Mouse (Mus musculus): ENCODE results near the gene Rabl2. TPM values are rescaled to one million over a fixed set of nuclear protein-coding genes. Genes with fewer than 3 reads are reported as not detected.

The Rabl2 gene
- polyA plus RNA-seq, 1 experiment from 2014 or later, result 52.0 TPM

DNA sequence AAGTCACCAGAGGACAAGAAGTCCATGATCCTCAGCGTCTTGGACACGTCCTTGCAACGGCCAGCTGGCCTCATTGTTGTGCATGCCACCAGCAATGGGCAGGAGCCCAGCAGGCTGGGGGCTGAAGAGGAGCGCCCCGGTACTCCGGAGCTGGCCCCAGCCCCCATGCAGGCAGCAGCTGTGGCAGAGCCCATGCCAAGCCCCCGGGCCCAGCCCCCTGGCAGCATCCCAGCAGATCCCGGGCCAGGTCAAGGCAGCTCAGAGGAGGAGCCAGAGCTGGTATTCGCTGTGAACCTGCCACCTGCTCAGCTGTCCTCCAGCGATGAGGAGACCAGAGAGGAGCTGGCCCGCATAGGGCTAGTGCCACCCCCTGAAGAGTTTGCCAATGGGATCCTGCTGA, 42.9 kb downstream of the Rabl2 start:
- Histone ChIP-seq H3K27me3 (peaks cover 32% of the 10 kb centered on the region), H3K4me1 (peaks cover 10% of the 10 kb centered on the region), H3K27ac (no peak overlapping the region), H3K4me2 (replicated peaks) (peak overlapping the region; percentile 54), H3K36me3 (peaks cover 35% of the 10 kb centered on the region), H3K4me3 (no peak overlapping the region), H3K9ac (no peak overlapping the region), H3K9me3 (no peaks in the 10 kb centered on the region)
- 37% methylated on average over 11 of the region's 11 CpGs for WGBS
- no peak for ATAC-seq (ENCODE audit: insufficient number of reproducible peaks, insufficient read depth, low FRiP score, low TSS enrichment)

DNA sequence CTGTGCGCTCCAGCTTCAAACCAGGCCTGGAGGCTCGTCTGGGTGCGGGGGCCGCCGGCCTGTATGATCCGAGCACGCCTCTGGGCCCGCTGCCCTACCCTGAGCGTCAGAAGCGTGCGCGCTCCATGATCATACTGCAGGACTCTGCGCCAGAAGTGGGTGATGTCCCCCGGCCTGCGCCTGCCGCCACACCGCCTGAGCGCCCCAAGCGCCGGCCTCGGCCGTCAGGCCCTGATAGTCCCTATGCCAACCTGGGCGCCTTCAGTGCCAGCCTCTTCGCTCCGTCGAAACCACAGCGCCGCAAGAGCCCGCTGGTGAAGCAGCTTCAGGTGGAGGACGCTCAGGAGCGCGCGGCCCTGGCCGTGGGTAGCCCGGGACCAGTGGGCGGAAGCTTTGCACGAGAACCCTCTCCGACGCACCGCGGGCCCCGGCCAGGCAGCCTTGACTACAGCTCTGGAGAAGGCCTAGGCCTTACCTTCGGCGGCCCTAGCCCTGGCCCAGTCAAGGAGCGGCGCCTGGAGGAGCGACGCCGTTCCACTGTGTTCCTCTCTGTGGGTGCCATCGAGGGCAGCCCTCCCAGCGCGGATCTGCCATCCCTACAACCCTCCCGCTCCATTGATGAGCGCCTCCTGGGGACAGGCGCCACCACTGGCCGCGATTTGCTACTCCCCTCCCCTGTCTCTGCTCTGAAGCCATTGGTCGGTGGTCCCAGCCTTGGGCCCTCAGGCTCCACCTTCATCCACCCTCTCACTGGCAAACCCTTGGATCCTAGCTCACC, 43.7 kb downstream of the Rabl2 start:
- H3K36me3 ChIP-seq, result peaks cover 41% of the 10 kb centered on the region
- H3K4me1 ChIP-seq, result peaks cover 10% of the 10 kb centered on the region
- 6% methylated on average over 58 of the region's 58 CpGs for WGBS
- H3K4me2 ChIP-seq (replicated peaks), result peak overlapping the region; percentile 54
- H3K27ac ChIP-seq, result no peak overlapping the region
- no peaks in the 10 kb centered on the region for H3K9me3 ChIP-seq
- peaks cover 32% of the 10 kb centered on the region for H3K27me3 ChIP-seq
- peak; percentile 53 for ATAC-seq (ENCODE audit: insufficient number of reproducible peaks, insufficient read depth, low FRiP score, low TSS enrichment)
- H3K9ac ChIP-seq, result peak overlapping the region; percentile 12; the same call in 1 of the 2 replicates
- H3K4me3 ChIP-seq, result peak overlapping the region; percentile 27

DNA sequence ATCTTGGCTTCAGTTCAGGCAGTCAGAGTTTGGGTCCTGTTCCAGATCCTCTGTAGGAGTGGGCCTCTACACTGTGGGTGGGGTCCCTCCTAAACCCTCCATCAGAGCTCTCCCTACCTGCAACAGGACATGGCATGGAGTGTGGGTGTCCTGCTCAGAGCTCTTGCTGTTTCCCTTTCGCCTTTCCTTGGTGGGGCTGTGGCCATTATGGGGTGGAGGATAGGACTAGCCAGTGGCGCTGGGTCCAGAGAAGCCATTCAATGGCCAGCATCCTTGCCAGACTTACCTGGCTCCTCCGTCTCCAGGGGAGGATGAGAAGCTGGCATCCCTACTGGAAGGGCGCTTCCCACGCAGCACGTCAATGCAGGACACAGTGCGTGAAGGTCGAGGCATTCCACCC, 44.4 kb downstream of the Rabl2 start:
- H3K36me3 ChIP-seq, result peaks cover 46% of the 10 kb centered on the region
- ATAC-seq (ENCODE audit: insufficient number of reproducible peaks, insufficient read depth, low FRiP score, low TSS enrichment), result no peak
- peaks cover 32% of the 10 kb centered on the region for H3K27me3 ChIP-seq
- peak overlapping the region; percentile 12; the same call in 1 of the 2 replicates for H3K9ac ChIP-seq
- H3K27ac ChIP-seq, result no peak overlapping the region
- H3K4me1 ChIP-seq, result peaks cover 10% of the 10 kb centered on the region
- H3K4me2 ChIP-seq (replicated peaks), result peak overlapping the region; percentile 54
- no peaks in the 10 kb centered on the region for H3K9me3 ChIP-seq
- H3K4me3 ChIP-seq, result peak overlapping the region; percentile 27
- WGBS, result 44% methylated on average over 8 of the region's 8 CpGs

DNA sequence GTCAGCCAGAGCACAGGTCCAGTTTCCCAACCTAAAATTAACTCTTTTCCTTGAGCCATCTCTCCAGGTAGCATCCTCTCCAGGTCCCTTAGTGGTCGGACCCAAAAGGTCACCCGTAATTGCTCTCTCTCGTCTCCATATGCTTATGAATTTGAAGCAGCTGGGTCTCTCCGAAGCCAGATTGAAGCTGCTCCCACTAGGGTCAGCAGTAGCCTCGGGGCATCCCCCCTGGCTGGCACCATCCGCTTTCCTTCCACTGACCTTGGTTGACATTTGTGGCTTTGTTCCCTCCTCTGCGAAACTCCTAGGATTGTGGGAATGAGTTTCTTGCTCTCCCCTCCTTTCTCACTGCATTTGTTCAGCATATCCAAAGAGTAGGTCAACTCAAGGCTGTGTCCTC, 47.6 kb downstream of the Rabl2 start:
- Histone ChIP-seq H3K36me3 (peaks cover 38% of the 10 kb centered on the region), H3K27ac (no peak overlapping the region), H3K9ac (no peak overlapping the region), H3K27me3 (peaks cover 28% of the 10 kb centered on the region), H3K9me3 (no peaks in the 10 kb centered on the region), H3K4me3 (no peak overlapping the region), H3K4me2 (replicated peaks) (no peak overlapping the region), H3K4me1 (peaks cover 10% of the 10 kb centered on the region)
- 70% methylated on average over 7 of the region's 7 CpGs for WGBS
- no peak for ATAC-seq (ENCODE audit: insufficient number of reproducible peaks, insufficient read depth, low FRiP score, low TSS enrichment)

DNA sequence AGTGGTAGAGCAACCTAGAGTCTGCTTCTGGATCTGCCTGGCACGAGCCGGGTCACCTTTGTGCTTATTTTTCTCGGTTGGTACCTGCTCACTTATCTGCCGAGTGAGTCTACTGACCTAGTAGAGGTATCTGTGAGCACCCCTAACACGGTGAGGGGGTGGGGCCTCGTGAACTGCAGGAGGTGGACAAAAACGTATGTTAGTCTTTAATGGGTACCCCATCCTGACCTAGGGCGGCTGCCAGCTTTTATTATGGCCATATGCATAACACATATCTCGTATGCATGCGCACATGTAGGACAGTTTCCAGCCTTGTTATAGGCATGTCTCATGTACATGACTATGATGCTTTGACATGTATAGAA, 57.9 kb downstream of the Rabl2 start:
- Histone ChIP-seq H3K4me1 (peaks cover 10% of the 10 kb centered on the region), H3K4me2 (replicated peaks) (no peak overlapping the region), H3K27ac (no peak overlapping the region), H3K9me3 (no peaks in the 10 kb centered on the region), H3K4me3 (no peak overlapping the region), H3K9ac (no peak overlapping the region), H3K36me3 (peaks cover 3% of the 10 kb centered on the region; the same call in 1 of the 2 replicates), H3K27me3 (peaks cover 2% of the 10 kb centered on the region; the same call in 1 of the 2 replicates)
- ATAC-seq (ENCODE audit: insufficient number of reproducible peaks, insufficient read depth, low FRiP score, low TSS enrichment), result no peak
- WGBS, result 86% methylated on average over 10 of the region's 10 CpGs

DNA sequence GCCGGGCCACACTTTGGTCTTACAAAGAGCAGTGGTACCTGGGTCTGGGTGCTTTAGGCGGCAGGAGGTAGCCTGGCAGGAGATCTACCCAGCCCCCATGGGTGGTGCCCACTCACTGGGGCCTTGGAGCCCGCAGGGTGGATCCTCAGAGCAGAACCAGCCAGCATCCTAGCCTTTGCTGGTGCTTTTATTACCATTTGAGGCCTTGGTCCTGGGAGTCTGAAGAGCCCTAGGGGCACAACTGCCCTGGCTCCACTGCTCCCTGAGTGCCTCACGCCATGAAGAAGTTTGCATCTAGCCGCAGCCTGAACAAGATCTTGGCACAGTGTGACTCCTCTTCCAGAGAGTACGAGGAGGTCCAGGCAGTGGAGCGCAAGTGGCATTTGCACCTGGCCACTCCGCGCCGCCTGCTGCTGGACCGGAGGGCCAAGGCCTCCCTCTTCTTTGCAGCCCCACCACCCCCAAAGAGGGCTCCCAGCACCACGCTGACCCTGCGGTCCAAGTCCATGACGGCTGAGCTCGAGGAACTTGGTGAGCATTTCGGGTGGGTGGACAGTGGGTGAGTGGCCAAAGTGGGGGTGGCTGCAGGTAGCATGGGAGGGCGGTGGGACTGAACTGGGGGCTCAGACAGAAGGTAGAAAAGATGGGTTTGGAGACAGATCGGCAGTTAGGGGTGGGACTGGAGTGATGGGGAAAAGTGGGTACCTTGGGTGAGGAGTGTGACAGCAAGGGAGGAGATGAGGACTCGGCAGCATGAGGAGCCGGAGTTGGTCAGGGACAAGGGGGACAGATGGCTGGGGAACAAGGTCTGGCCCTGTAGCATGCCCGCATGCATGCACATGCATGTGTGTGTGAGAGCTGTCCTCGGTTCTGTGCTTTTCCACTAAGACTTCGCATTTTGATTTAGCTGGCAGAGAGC, 58.5 kb downstream of the Rabl2 start:
- peak overlapping the region; percentile 25 for H3K4me3 ChIP-seq
- no peaks in the 10 kb centered on the region for H3K9me3 ChIP-seq
- H3K27me3 ChIP-seq, result peaks cover 2% of the 10 kb centered on the region; the same call in 1 of the 2 replicates
- peak overlapping the region; percentile 41; the same call in 1 of the 2 replicates for H3K9ac ChIP-seq
- peak; percentile 30; the same call in 1 of the 2 replicates for ATAC-seq (ENCODE audit: insufficient number of reproducible peaks, insufficient read depth, low FRiP score, low TSS enrichment)
- peaks cover 10% of the 10 kb centered on the region for H3K4me1 ChIP-seq
- peak overlapping the region; percentile 48 for H3K4me2 ChIP-seq (replicated peaks)
- peaks cover 3% of the 10 kb centered on the region; the same call in 1 of the 2 replicates for H3K36me3 ChIP-seq
- 73% methylated on average over 23 of the region's 23 CpGs for WGBS
- no peak overlapping the region for H3K27ac ChIP-seq

Other genes with a start within 250 kb of the Rabl2 start
- gene Lmf2, start 236.3 kb downstream of the Rabl2 start, polyA plus RNA-seq (2016; fragmentation: Nextera tagmentation; extraction: Ambion mirVana), result 54.5 and 58.8 TPM in 2 replicates
- 171 and 177 TPM in 2 replicates for gene Ncaph2, start 236.2 kb downstream of the Rabl2 start, polyA plus RNA-seq (2016; fragmentation: Nextera tagmentation; extraction: Ambion mirVana)
- gene Sco2, start 218.1 kb downstream of the Rabl2 start, polyA plus RNA-seq (2016; fragmentation: Nextera tagmentation; extraction: Ambion mirVana), result 5.5 and 6.2 TPM in 2 replicates
- gene Tymp, start 214.9 kb downstream of the Rabl2 start, polyA plus RNA-seq (2016; fragmentation: Nextera tagmentation; extraction: Ambion mirVana), result 1.2 and 1.5 TPM in 2 replicates
- gene Odf3b, start 212.6 kb downstream of the Rabl2 start, polyA plus RNA-seq (2016; fragmentation: Nextera tagmentation; extraction: Ambion mirVana), result 0.27 and 0.51 TPM in 2 replicates
- gene Klhdc7b, start 207.0 kb downstream of the Rabl2 start, polyA plus RNA-seq (2016; fragmentation: Nextera tagmentation; extraction: Ambion mirVana), result 0.11 TPM in 1 of 2 replicates, not detected in the other
- not detected in 2 replicates for gene Syce3, start 181.4 kb downstream of the Rabl2 start, polyA plus RNA-seq (2016; fragmentation: Nextera tagmentation; extraction: Ambion mirVana)
- gene Cpt1b, start 166.1 kb downstream of the Rabl2 start, polyA plus RNA-seq (2016; fragmentation: Nextera tagmentation; extraction: Ambion mirVana), result 0.39 and 0.58 TPM in 2 replicates
- 3.5 and 4.7 TPM in 2 replicates for gene C730034F03Rik, start 162.3 kb downstream of the Rabl2 start, polyA plus RNA-seq (2016; fragmentation: Nextera tagmentation; extraction: Ambion mirVana)
- 0.22 TPM in 1 of 2 replicates, not detected in the other for gene Gm44502, start 162.2 kb downstream of the Rabl2 start, polyA plus RNA-seq (2016; fragmentation: Nextera tagmentation; extraction: Ambion mirVana)
- 60.2 and 68.7 TPM in 2 replicates for gene Chkb, start 162.0 kb downstream of the Rabl2 start, polyA plus RNA-seq (2016; fragmentation: Nextera tagmentation; extraction: Ambion mirVana)
- gene Mapk8ip2, start 138.0 kb downstream of the Rabl2 start, polyA plus RNA-seq (2016; fragmentation: Nextera tagmentation; extraction: Ambion mirVana), result 8.2 and 10.0 TPM in 2 replicates
- gene Arsa, start 114.5 kb downstream of the Rabl2 start, polyA plus RNA-seq (2016; fragmentation: Nextera tagmentation; extraction: Ambion mirVana), result 18.0 and 18.2 TPM in 2 replicates
- gene Shank3, start 92.3 kb downstream of the Rabl2 start, polyA plus RNA-seq (2016; fragmentation: Nextera tagmentation; extraction: Ambion mirVana), result 3.0 and 4.7 TPM in 2 replicates
- 0.23 and 0.41 TPM in 2 replicates for gene Acr, start 23.6 kb downstream of the Rabl2 start, polyA plus RNA-seq (2016; fragmentation: Nextera tagmentation; extraction: Ambion mirVana)
- not detected in 2 replicates for gene Syt10, start 249.9 kb upstream of the Rabl2 start, polyA plus RNA-seq (2016; fragmentation: Nextera tagmentation; extraction: Ambion mirVana)

All from embryonic facial prominence, embryonic 12.5 days (tissue).